Mouse (Mus musculus): ENCODE measurements around the gene Il6. TPM values are rescaled to one million over a fixed set of nuclear protein-coding genes. Genes with fewer than 3 reads are reported as not detected.
"Not testable (repeated sequence)": the region's sequence is repeated elsewhere in the genome, so short reads cannot be mapped to it uniquely, and the experiment has no call there.

Il6 gene
- polyA plus RNA-seq, 1 experiment from 2014 or later, result not detected

DNA sequence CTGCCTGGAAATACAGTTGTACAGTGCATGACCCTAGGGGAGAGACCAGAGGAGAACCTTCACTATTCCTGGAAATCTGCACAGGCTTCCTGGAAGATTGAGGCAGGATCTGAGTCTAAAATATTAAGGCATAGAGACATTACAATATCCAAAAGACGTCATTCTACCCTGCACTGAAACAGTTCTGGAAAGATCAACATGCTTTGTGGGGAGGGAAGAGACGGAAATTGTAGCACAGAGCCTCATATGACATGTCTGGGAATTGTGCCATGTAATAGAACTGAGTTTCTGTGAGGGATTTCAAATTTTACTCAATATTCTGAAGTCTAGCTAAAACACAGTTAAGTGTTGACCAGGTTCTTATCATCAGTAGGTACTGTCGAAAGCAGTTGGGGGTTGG lies 12.0 kb upstream of the Il6 start:
- no peaks in the 10 kb centered on the region for H3K27me3 ChIP-seq (ENCODE audit: control insufficient read depth, insufficient read depth, low read length)
- no peaks in the 10 kb centered on the region for H3K36me3 ChIP-seq (ENCODE audit: control insufficient read depth, insufficient read depth, low read length)
- 58% methylated on average over 3 of the region's 3 CpGs for WGBS
- H3K4me2 ChIP-seq (replicated peaks; ENCODE audit: low read depth, low read length), result no peak overlapping the region
- H3K4me1 ChIP-seq (ENCODE audit: control insufficient read depth, insufficient read depth, low read length), result peaks cover 3% of the 10 kb centered on the region; the same call in 1 of the 2 replicates
- H3K9ac ChIP-seq (replicated peaks; ENCODE audit: low read depth, low read length), result no peak overlapping the region
- no peak for ATAC-seq (ENCODE audit: insufficient number of reproducible peaks, insufficient read depth, low FRiP score, low read depth)
- no peak overlapping the region for H3K4me3 ChIP-seq (ENCODE audit: low read depth, low read length)
- no peak overlapping the region for H3K27ac ChIP-seq (ENCODE audit: low read length)
- no peaks in the 10 kb centered on the region for H3K9me3 ChIP-seq (ENCODE audit: control insufficient read depth, low read depth, low read length)

DNA sequence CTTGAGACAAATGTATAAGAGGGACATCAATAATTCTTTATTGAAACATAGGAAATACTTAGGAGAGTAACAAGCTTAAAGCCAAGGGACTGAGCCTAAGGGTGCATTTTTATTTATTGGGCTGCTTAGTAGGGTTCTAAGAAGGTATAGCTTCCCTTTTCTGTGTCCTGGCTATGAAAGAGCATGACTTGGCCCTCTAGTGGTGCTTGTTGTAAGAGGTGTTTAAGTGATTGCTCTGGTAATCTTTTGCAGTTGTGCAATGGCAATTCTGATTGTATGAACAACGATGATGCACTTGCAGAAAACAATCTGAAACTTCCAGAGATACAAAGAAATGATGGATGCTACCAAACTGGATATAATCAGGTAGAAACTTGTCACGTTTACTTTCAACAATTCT lies 1.7 kb downstream of the Il6 start:
- Histone ChIP-seq H3K4me3 (ENCODE audit: low read depth, low read length) (no peak overlapping the region), H3K9me3 (ENCODE audit: control insufficient read depth, low read depth, low read length) (no peaks in the 10 kb centered on the region), H3K4me2 (replicated peaks; ENCODE audit: low read depth, low read length) (no peak overlapping the region), H3K36me3 (ENCODE audit: control insufficient read depth, insufficient read depth, low read length) (no peaks in the 10 kb centered on the region), H3K9ac (replicated peaks; ENCODE audit: low read depth, low read length) (no peak overlapping the region), H3K4me1 (ENCODE audit: control insufficient read depth, insufficient read depth, low read length) (no peaks in the 10 kb centered on the region), H3K27ac (ENCODE audit: low read length) (no peak overlapping the region), H3K27me3 (ENCODE audit: control insufficient read depth, insufficient read depth, low read length) (no peaks in the 10 kb centered on the region)
- 55% methylated on average over 2 of the region's 2 CpGs for WGBS
- no peak for ATAC-seq (ENCODE audit: insufficient number of reproducible peaks, insufficient read depth, low FRiP score, low read depth)

DNA sequence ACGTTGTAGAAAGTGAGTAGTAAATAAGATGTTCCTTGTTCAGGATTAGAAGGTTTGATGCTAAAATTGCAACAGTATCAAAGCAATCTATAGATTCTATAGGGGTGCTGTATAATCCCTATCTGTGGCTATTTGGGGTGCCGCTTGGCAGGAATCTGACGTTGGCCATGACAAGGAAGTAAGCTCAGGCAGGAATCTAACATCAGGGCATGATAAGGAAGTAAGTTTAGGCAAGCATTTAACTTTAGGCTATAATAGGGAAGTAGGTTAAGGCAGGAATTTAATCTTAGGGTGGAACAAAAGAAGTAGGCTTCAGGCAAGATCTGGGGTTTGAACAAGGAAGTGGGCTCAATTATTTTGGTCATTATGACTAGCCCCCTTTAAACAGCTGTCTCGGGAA lies 22.9 kb downstream of the Il6 start:
- not testable (repeated sequence) for H3K9me3 ChIP-seq (ENCODE audit: control insufficient read depth, low read depth, low read length); H3K27ac ChIP-seq (ENCODE audit: low read length); H3K36me3 ChIP-seq (ENCODE audit: control insufficient read depth, insufficient read depth, low read length); H3K4me3 ChIP-seq (ENCODE audit: low read depth, low read length); H3K27me3 ChIP-seq (ENCODE audit: control insufficient read depth, insufficient read depth, low read length); H3K4me1 ChIP-seq (ENCODE audit: control insufficient read depth, insufficient read depth, low read length); ATAC-seq (ENCODE audit: insufficient number of reproducible peaks, insufficient read depth, low FRiP score, low read depth); H3K4me2 ChIP-seq (replicated peaks; ENCODE audit: low read depth, low read length); H3K9ac ChIP-seq (replicated peaks; ENCODE audit: low read depth, low read length)
- 84% methylated on average over 4 of the region's 4 CpGs for WGBS

DNA sequence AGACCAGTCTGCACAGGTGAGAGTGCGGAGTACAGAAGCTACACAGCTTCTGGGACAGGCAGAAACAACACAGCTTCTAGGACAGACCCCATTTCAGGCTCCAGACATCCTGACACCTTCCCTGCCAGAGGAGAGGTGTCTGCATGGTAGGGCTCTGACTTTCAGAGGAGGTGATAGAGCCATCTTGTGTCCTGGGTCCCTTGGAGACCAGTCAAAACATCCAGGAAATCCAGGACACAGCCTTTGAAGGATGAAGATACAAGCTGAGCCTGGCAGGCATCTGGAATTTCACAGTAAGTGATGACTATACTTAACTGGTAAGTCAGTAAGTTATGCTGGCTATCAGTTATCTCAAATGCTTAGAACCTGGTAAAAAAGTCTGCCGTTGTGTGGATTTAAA lies 24.2 kb downstream of the Il6 start:
- not testable (repeated sequence) for H3K27me3 ChIP-seq (ENCODE audit: control insufficient read depth, insufficient read depth, low read length); ATAC-seq (ENCODE audit: insufficient number of reproducible peaks, insufficient read depth, low FRiP score, low read depth)
- WGBS, result 70% methylated on average over 2 of the region's 2 CpGs

DNA sequence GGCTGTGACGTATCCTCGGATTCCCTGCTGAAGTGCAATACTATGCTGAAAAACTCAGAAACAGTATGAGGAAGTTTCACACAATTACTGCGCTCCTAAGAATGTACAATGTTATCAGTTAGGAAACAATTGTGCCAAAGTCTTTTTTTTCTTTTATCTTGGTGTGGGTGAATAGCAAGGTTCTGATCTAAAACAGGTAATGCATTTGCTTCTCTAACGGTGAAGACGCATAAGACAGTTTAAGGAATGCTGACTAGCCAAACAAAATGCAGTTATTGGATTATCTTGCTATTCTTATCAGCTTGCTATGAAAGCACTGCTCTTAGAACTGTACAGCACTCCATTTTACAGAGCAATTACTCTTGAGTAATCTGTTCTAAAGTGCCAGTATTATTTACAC lies 26.4 kb downstream of the Il6 start:
- not testable (repeated sequence) for H3K9ac ChIP-seq (replicated peaks; ENCODE audit: low read depth, low read length); H3K9me3 ChIP-seq (ENCODE audit: control insufficient read depth, low read depth, low read length); H3K27ac ChIP-seq (ENCODE audit: low read length); H3K36me3 ChIP-seq (ENCODE audit: control insufficient read depth, insufficient read depth, low read length); H3K4me1 ChIP-seq (ENCODE audit: control insufficient read depth, insufficient read depth, low read length); H3K4me2 ChIP-seq (replicated peaks; ENCODE audit: low read depth, low read length); ATAC-seq (ENCODE audit: insufficient number of reproducible peaks, insufficient read depth, low FRiP score, low read depth); H3K27me3 ChIP-seq (ENCODE audit: control insufficient read depth, insufficient read depth, low read length); H3K4me3 ChIP-seq (ENCODE audit: low read depth, low read length)
- 75% methylated on average over 5 of the region's 5 CpGs for WGBS

More for the DNA sequence above, 24.2 kb downstream of the Il6 start:
- H3K27ac ChIP-seq (ENCODE audit: low read length); H3K9ac ChIP-seq (replicated peaks; ENCODE audit: low read depth, low read length); H3K4me2 ChIP-seq (replicated peaks; ENCODE audit: low read depth, low read length); H3K4me1 ChIP-seq (ENCODE audit: control insufficient read depth, insufficient read depth, low read length); H3K36me3 ChIP-seq (ENCODE audit: control insufficient read depth, insufficient read depth, low read length); H3K4me3 ChIP-seq (ENCODE audit: low read depth, low read length); H3K9me3 ChIP-seq (ENCODE audit: control insufficient read depth, low read depth, low read length): not testable (repeated sequence)

DNA sequence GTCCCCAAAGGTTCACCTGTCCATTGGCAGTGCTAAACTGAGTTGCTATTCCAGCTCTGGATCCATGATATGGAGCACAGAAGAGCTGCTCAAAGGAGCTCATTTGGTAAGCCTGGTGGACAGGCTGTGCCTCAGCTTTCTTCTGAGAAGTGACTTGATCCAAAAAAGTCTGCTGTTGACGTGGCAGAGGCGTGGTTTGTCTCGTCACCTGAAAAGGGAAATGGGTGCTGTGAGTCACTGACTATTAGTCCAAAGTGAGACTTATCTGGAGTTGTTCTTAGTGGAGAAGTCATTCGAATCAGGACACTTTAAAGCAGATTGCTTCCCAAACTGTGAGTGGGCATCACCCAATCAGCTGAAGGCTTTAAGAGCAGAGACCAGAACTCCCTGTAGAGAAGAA lies 26.9 kb downstream of the Il6 start:
- not testable (repeated sequence) for ATAC-seq (ENCODE audit: insufficient number of reproducible peaks, insufficient read depth, low FRiP score, low read depth); H3K9me3 ChIP-seq (ENCODE audit: control insufficient read depth, low read depth, low read length); H3K36me3 ChIP-seq (ENCODE audit: control insufficient read depth, insufficient read depth, low read length); H3K27ac ChIP-seq (ENCODE audit: low read length); H3K4me2 ChIP-seq (replicated peaks; ENCODE audit: low read depth, low read length); H3K4me3 ChIP-seq (ENCODE audit: low read depth, low read length); H3K27me3 ChIP-seq (ENCODE audit: control insufficient read depth, insufficient read depth, low read length); H3K4me1 ChIP-seq (ENCODE audit: control insufficient read depth, insufficient read depth, low read length); H3K9ac ChIP-seq (replicated peaks; ENCODE audit: low read depth, low read length)
- 79% methylated on average over 4 of the region's 4 CpGs for WGBS

DNA sequence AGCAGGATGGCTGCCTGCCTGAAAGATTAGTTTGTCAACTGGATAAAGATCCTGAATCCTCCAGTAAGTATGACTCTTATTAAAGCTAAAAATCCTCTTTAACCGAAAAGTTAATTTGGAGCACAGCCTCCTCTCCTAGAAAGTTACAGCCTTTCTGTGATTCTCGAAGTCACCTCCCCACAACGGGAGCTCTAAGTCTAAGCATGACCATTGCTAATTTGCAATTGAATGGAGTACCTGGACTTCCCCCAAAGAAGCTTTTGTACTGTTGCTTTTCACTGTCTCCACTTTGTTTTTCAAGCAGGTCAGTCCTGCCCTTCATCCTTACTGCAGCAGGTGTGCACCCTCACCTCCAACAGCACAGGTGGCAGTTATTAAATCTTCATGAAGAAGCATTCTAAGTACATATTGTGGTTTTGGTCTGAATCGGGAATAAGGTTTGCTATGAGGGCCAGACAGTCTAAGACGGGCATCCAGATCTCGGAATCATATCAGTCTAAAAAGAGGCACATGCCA lies 45.4 kb downstream of the Il6 start:
- no peak overlapping the region for H3K9ac ChIP-seq (replicated peaks; ENCODE audit: low read depth, low read length)
- H3K36me3 ChIP-seq (ENCODE audit: control insufficient read depth, insufficient read depth, low read length), result peaks cover 23% of the 10 kb centered on the region
- H3K9me3 ChIP-seq (ENCODE audit: control insufficient read depth, low read depth, low read length), result no peaks in the 10 kb centered on the region
- H3K4me1 ChIP-seq (ENCODE audit: control insufficient read depth, insufficient read depth, low read length), result no peaks in the 10 kb centered on the region
- no peaks in the 10 kb centered on the region for H3K27me3 ChIP-seq (ENCODE audit: control insufficient read depth, insufficient read depth, low read length)
- no peak overlapping the region for H3K4me3 ChIP-seq (ENCODE audit: low read depth, low read length)
- no peak for ATAC-seq (ENCODE audit: insufficient number of reproducible peaks, insufficient read depth, low FRiP score, low read depth)
- no peak overlapping the region for H3K4me2 ChIP-seq (replicated peaks; ENCODE audit: low read depth, low read length)
- 89% methylated on average over 6 of the region's 6 CpGs for WGBS
- H3K27ac ChIP-seq (ENCODE audit: low read length), result no peak overlapping the region

DNA sequence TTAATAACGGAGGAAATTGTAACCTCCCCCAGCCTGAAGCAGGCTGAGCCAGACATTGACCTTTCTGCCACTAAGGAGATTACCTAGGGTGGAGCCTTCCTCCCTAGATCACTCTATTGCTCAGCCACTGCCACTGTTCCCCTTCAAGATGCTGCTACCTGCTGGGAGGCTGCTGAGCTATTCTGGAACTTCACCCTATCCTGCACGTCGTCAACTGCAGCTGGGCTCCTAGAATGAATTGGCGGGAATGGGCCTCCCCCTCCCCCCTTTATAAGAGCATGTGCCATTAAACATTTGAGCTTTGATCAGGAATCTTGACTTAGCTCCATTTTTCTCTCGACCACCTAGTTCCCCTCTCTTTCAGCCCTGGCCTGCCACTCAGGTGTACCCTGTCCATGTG lies 46.7 kb downstream of the Il6 start:
- H3K9me3 ChIP-seq (ENCODE audit: control insufficient read depth, low read depth, low read length); ATAC-seq (ENCODE audit: insufficient number of reproducible peaks, insufficient read depth, low FRiP score, low read depth); H3K4me2 ChIP-seq (replicated peaks; ENCODE audit: low read depth, low read length); H3K27me3 ChIP-seq (ENCODE audit: control insufficient read depth, insufficient read depth, low read length); H3K27ac ChIP-seq (ENCODE audit: low read length); H3K4me3 ChIP-seq (ENCODE audit: low read depth, low read length); H3K9ac ChIP-seq (replicated peaks; ENCODE audit: low read depth, low read length); H3K4me1 ChIP-seq (ENCODE audit: control insufficient read depth, insufficient read depth, low read length): not testable (repeated sequence)
- WGBS, result 81% methylated on average over 5 of the region's 5 CpGs
- H3K36me3 ChIP-seq (ENCODE audit: control insufficient read depth, insufficient read depth, low read length), result peaks cover 31% of the 10 kb centered on the region

DNA sequence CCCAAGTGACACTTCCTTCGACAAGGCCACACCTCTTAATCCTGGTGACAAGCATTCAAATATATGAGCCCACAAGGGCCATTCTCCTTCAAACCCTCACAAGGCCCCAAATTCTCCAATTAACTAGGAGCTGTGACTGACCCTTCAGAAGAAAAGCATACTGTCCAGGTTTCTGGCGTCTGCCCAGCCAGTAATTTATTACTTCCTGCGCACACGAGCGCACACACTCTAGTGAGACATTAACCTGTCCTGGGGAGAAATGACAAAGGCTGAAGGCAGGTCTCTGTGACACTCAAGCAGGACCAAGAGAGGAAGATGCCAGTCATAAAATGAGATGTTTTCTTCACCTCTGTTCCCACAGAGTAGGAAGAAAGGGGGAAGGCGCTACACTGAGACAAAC lies 54.8 kb downstream of the Il6 start:
- no peak overlapping the region for H3K9ac ChIP-seq (replicated peaks; ENCODE audit: low read depth, low read length)
- peaks cover 63% of the 10 kb centered on the region for H3K36me3 ChIP-seq (ENCODE audit: control insufficient read depth, insufficient read depth, low read length)
- no peak overlapping the region for H3K27ac ChIP-seq (ENCODE audit: low read length)
- no peak for ATAC-seq (ENCODE audit: insufficient number of reproducible peaks, insufficient read depth, low FRiP score, low read depth)
- H3K4me2 ChIP-seq (replicated peaks; ENCODE audit: low read depth, low read length), result no peak overlapping the region
- 56% methylated on average over 6 of the region's 6 CpGs for WGBS
- no peaks in the 10 kb centered on the region for H3K27me3 ChIP-seq (ENCODE audit: control insufficient read depth, insufficient read depth, low read length)
- H3K4me3 ChIP-seq (ENCODE audit: low read depth, low read length), result no peak overlapping the region
- no peaks in the 10 kb centered on the region for H3K4me1 ChIP-seq (ENCODE audit: control insufficient read depth, insufficient read depth, low read length)
- H3K9me3 ChIP-seq (ENCODE audit: control insufficient read depth, low read depth, low read length), result no peaks in the 10 kb centered on the region

All from stomach, embryonic 14.5 days (tissue).